ENCODE assay signal across 8 mouse cellular contexts in genomic region chr2:21909481-21909966, GRCm38 (mm10).
A peak's percentile ranks its signal among the peaks of the same experiment; 100 is the strongest.
DNase-seq lines count a peak whose midpoint lies in the region; ATAC-seq and TF ChIP-seq lines count a peak whose summit lies in the region.

No protein-coding gene starts in this region.

- H3K36me3 ChIP-seq in ES-E14 (ENCODE audit: control insufficient read depth, insufficient read depth, low read length, poor library complexity, severe bottlenecking) = no peaks in the 10 kb centered on the region
- no peaks in the 10 kb centered on the region for H3K36me3 ChIP-seq in forebrain, embryonic 10.5 days (replicated peaks)
- H3K36me3 ChIP-seq in heart, embryonic 15.5 days = no peaks in the 10 kb centered on the region
- no peaks in the 10 kb centered on the region for H3K36me3 ChIP-seq in liver, embryonic 11.5 days (ENCODE audit: control insufficient read depth, insufficient read depth, low read length)
- H3K36me3 ChIP-seq in neural tube, embryonic 13.5 days = no peaks in the 10 kb centered on the region

- no peaks in the 10 kb centered on the region for H3K4me1 ChIP-seq in ES-E14 (ENCODE audit: control insufficient read depth in 2 of 2, insufficient read depth in 2 of 2, low read length in 2 of 2, poor library complexity in 1 of 2)
- peaks cover 4% of the 10 kb centered on the region; the same call in 1 of the 2 replicates for H3K4me1 ChIP-seq in forebrain, embryonic 10.5 days
- 0 out of 2 replicates have a peak, but pooled peaks cover 3% of the 10 kb centered on the region for H3K4me1 ChIP-seq in heart, embryonic 15.5 days (replicated peaks)
- H3K4me1 ChIP-seq in liver, embryonic 11.5 days (replicated peaks; ENCODE audit: control insufficient read depth, insufficient read depth, low read length) = no peaks in the 10 kb centered on the region
- H3K4me1 ChIP-seq in neural tube, embryonic 13.5 days (replicated peaks) = no peaks in the 10 kb centered on the region

- no peak overlapping the region for H3K4me3 ChIP-seq in ES-E14 (ENCODE audit: insufficient read depth in 1 of 2, low read depth in 1 of 2, low read length in 2 of 2, poor library complexity in 1 of 2, severe bottlenecking in 1 of 2)
- H3K4me3 ChIP-seq in forebrain, embryonic 10.5 days = no peak overlapping the region
- peak overlapping the region; percentile 49 for H3K4me3 ChIP-seq in heart, embryonic 15.5 days
- H3K4me3 ChIP-seq in liver, embryonic 11.5 days (ENCODE audit: low read depth, low read length) = no peak overlapping the region
- H3K4me3 ChIP-seq in neural tube, embryonic 13.5 days = no peak overlapping the region

- H3K9me3 ChIP-seq in ES-E14 (ENCODE audit: control insufficient read depth, insufficient read depth, low read depth, low read length) = no peaks in the 10 kb centered on the region
- no peaks in the 10 kb centered on the region for H3K9me3 ChIP-seq in forebrain, embryonic 10.5 days
- no peaks in the 10 kb centered on the region for H3K9me3 ChIP-seq in heart, embryonic 15.5 days (replicated peaks)
- H3K9me3 ChIP-seq in liver, embryonic 11.5 days (ENCODE audit: control insufficient read depth, low read length) = no peaks in the 10 kb centered on the region
- no peaks in the 10 kb centered on the region for H3K9me3 ChIP-seq in neural tube, embryonic 13.5 days

- no peak overlapping the region for H3K27ac ChIP-seq in ES-E14 (ENCODE audit: insufficient read depth, low read depth, low read length, poor library complexity, severe bottlenecking)
- H3K27ac ChIP-seq in forebrain, embryonic 10.5 days = no peak overlapping the region
- no peak overlapping the region for H3K27ac ChIP-seq in heart, embryonic 15.5 days
- no peak overlapping the region for H3K27ac ChIP-seq in liver, embryonic 11.5 days (ENCODE audit: low read depth, low read length)
- no peak overlapping the region for H3K27ac ChIP-seq in neural tube, embryonic 13.5 days (replicated peaks)

- DNase-seq in ES-E14 (ENCODE audit: low read depth, low spot score) = peak; percentile 59
- peak; percentile 51 for DNase-seq in brain, embryonic 18.5 days (ENCODE audit: low read depth, low spot score)
- peak; percentile 53 for DNase-seq in forebrain, embryonic 10.5 days (ENCODE audit: extremely low spot score, low spot score)
- DNase-seq in kidney, postnatal 14 days = peak; percentile 62
- peak; percentile 48 for DNase-seq in liver, embryonic 11.5 days (ENCODE audit: low spot score)
- DNase-seq in urinary bladder, postnatal 25 days (ENCODE audit: low spot score) = peak; percentile 49

- no peaks in the 10 kb centered on the region for H3K27me3 ChIP-seq in forebrain, embryonic 10.5 days (ENCODE audit: poor library complexity, severe bottlenecking)
- no peaks in the 10 kb centered on the region for H3K27me3 ChIP-seq in heart, embryonic 15.5 days
- H3K27me3 ChIP-seq in liver, embryonic 11.5 days (replicated peaks; ENCODE audit: control insufficient read depth, insufficient read depth, low read length) = no peaks in the 10 kb centered on the region
- H3K27me3 ChIP-seq in neural tube, embryonic 13.5 days = no peaks in the 10 kb centered on the region

- H3K9ac ChIP-seq in ES-E14 (ENCODE audit: insufficient read depth, low read depth, low read length, poor library complexity, severe bottlenecking) = no peak overlapping the region
- 0 out of 2 replicates have a peak overlapping the region, but pooled peaks have one; percentile 34 for H3K9ac ChIP-seq in heart, embryonic 15.5 days
- H3K9ac ChIP-seq in liver, embryonic 11.5 days (ENCODE audit: low read depth, low read length) = no peak overlapping the region
- no peak overlapping the region for H3K9ac ChIP-seq in neural tube, embryonic 13.5 days

- peak overlapping the region; percentile 55 for H3K4me2 ChIP-seq in heart, embryonic 15.5 days
- H3K4me2 ChIP-seq in liver, embryonic 11.5 days = peak overlapping the region; percentile 50
- H3K4me2 ChIP-seq in neural tube, embryonic 13.5 days = peak overlapping the region; percentile 43

- in situ Hi-C loops in ES-E14 (cut with MboI; ENCODE audit: low sequenced_read_pairs in 2 of 2, unreplicated experiment in 2 of 2) = loop anchor here (25.0 kb wide), 2 partner anchors 622 to 1022 kb away; no protein-coding TSS in a partner anchor

- no peak for ATAC-seq in heart, embryonic 15.5 days (replicated peaks; ENCODE audit: insufficient number of reproducible peaks, insufficient read depth, low FRiP score, low read depth)
- 0 out of 2 replicates have a peak, but pooled peaks have one; percentile 23 for ATAC-seq in liver, embryonic 11.5 days (replicated peaks; ENCODE audit: low FRiP score)
- no peak for ATAC-seq in neural tube, embryonic 13.5 days (ENCODE audit: low read depth)

- WGBS in forebrain, embryonic 10.5 days = 19% methylated on average over 7 of the region's 7 CpGs
- 2% methylated on average over 7 of the region's 7 CpGs for WGBS in heart, embryonic 15.5 days
- WGBS in liver, embryonic 11.5 days = 5% methylated on average over 7 of the region's 7 CpGs
- 9% methylated on average over 7 of the region's 7 CpGs for WGBS in neural tube, embryonic 13.5 days

TF ChIP-seq in ES-E14, 5 proteins besides CTCF, POLR2A, EP300 and RAD21:
- TF ChIP-seq ZC3H11A (IDR thresholded peaks at IDR 0.05; ENCODE audit: borderline replicate concordance, low read depth, low read length) = peak; percentile 95
- TF ChIP-seq CHD2 (IDR thresholded peaks at IDR 0.05; ENCODE audit: low read depth, low read length) = no peak
- no peak for TF ChIP-seq HCFC1 (IDR thresholded peaks at IDR 0.05; ENCODE audit: borderline replicate concordance, insufficient read depth, low read length)
